Mouse (Mus musculus) midbrain, embryonic 15.5 days (tissue): ENCODE data around the gene Gatc. TPM values are rescaled to one million over a fixed set of nuclear protein-coding genes. Genes with fewer than 3 reads are reported as not detected.
A peak's percentile ranks its signal among the peaks of the same experiment; 100 is the strongest.

Experiments
- ATAC-seq: fragments of 200-750 bp; cut with Nextera tagmentation; replicated peaks from 2 replicates; pipeline ENCODE4 v1.8.0; 2017; ENCODE audit warnings: moderate TSS enrichment
- H3K27ac ChIP-seq: fragments of 300-500 bp; sonication (generic); 2 replicates; pipeline ENCODE4 v1.5.1; 2015; ENCODE audit warnings: mild to moderate bottlenecking, inconsistent platforms
- H3K27me3 ChIP-seq: fragments of 300-500 bp; sonication (generic); replicated peaks from 2 replicates; pipeline ENCODE4 v1.6.1; 2015; ENCODE audit warnings: inconsistent platforms
- H3K36me3 ChIP-seq: fragments of 300-500 bp; sonication (generic); replicated peaks from 2 replicates; pipeline ENCODE4 v1.6.1; 2015; ENCODE audit warnings: inconsistent platforms
- H3K4me1 ChIP-seq: fragments of 300-500 bp; sonication (generic); 2 replicates; pipeline ENCODE4 v1.6.1; 2015; ENCODE audit warnings: inconsistent platforms
- H3K4me2 ChIP-seq: fragments of 300-500 bp; sonication (generic); 2 replicates; pipeline ENCODE4 v1.6.1; 2015; ENCODE audit warnings: inconsistent platforms, mild to moderate bottlenecking, moderate library complexity
- H3K4me3 ChIP-seq: fragments of 300-500 bp; sonication (generic); 2 replicates; pipeline ENCODE4 v1.5.1; 2015; ENCODE audit warnings: mild to moderate bottlenecking, inconsistent platforms
- H3K9ac ChIP-seq: fragments of 300-500 bp; sonication (generic); 2 replicates; pipeline ENCODE4 v1.6.1; 2015; ENCODE audit warnings: mild to moderate bottlenecking, inconsistent platforms
- H3K9me3 ChIP-seq: fragments of 300-500 bp; sonication (generic); 2 replicates; pipeline ENCODE4 v1.6.1; 2016; ENCODE audit warnings: inconsistent platforms
- WGBS: fragments of 180-500 bp; shearing (Covaris S2); methylation state at CpG from one replicate; pipeline ENCODE4 v1.1.7; 2015; ENCODE audit warnings: mixed read lengths; 5-methylcytosine and 5-hydroxymethylcytosine counted together
- polyA plus RNA-seq: library from polyadenylated mRNA; unstranded; fragments of >200 nt; fragmentation: Nextera tagmentation; extraction: Ambion mirVana; gene quantifications from 2 replicates; pipeline ENCODE4 v1.2.1, GENCODE M21; 2015

The Gatc gene
- polyA plus RNA-seq, 1 experiment from 2014 or later: 39.4 TPM

DNA sequence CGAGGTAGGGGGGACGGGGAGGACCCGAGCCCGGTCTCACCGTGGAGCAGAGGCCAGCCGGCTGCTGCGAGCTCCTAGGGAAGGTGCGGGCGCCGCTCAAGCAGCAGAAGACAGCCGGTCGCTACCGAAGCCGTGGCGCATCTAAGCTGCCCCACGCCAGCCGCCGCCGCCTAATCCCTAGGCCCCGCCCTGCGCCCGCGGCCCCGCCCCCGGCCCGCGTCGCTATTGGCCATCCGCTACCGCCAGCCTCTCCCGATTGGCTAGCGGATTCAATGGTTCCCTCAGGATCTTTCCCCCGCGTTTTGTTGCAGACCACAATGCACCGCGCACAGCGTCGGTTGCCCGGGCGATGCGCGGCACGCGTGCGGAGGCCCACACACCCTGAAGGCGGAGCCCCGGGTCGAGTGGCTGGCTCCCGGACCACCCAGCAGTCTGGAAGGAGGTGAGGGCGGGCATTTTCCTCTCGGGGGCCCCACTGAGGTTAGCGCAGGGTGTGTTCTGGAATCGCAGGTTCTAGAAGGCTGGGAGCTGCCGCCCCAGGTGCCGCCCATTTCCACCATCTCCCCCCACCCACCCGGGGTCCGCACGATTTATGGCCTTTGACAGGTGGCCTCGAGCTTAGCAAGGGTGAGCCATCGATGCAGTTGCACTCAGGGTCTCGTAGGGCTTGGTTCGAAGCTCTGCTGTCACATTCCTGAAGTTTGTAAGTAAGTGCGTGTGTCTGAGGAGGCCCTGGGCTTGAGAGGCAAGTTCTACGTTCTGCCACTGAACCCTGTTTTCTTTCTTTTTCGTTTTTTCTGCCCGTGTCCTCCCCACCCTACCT, 40.0 kb downstream of the Gatc start, which contains the start of gene Dynll1:
TSS of gene Dynll1 (minus strand) at position 208 of the 823 bp plus-strand sequence.
- Histone ChIP-seq H3K27me3 (no peaks in the 10 kb centered on the region), H3K36me3 (peaks cover 9% of the 10 kb centered on the region; the same call in 1 of the 2 replicates), H3K4me1 (peaks cover 29% of the 10 kb centered on the region), H3K4me2 (peak within 1 kb of the TSS; percentile 70), H3K9ac (peak within 1 kb of the TSS; percentile 70), H3K27ac (peak within 1 kb of the TSS; percentile 91), H3K9me3 (no peaks in the 10 kb centered on the region), H3K4me3 (peak within 1 kb of the TSS; percentile 62)
- ATAC-seq: peak; percentile 98
- WGBS: under 1% methylated on average over 66 of the region's 66 CpGs

- Histone ChIP-seq H3K27me3 (no peaks in the 10 kb centered on the region), H3K9me3 (no peaks in the 10 kb centered on the region), H3K4me3 (peak overlapping the region; percentile 62), H3K9ac (peak overlapping the region; percentile 70), H3K4me2 (peak overlapping the region; percentile 57), H3K4me1 (peaks cover 29% of the 10 kb centered on the region), H3K27ac (peak overlapping the region; percentile 91), H3K36me3 (peaks cover 16% of the 10 kb centered on the region)
- 1% methylated on average over 46 of the region's 46 CpGs for WGBS
- ATAC-seq: peak; percentile 69
These were observed 40.8 kb downstream of the Gatc start for GRCm38 (mm10) chr5:115300035-115300744.

DNA sequence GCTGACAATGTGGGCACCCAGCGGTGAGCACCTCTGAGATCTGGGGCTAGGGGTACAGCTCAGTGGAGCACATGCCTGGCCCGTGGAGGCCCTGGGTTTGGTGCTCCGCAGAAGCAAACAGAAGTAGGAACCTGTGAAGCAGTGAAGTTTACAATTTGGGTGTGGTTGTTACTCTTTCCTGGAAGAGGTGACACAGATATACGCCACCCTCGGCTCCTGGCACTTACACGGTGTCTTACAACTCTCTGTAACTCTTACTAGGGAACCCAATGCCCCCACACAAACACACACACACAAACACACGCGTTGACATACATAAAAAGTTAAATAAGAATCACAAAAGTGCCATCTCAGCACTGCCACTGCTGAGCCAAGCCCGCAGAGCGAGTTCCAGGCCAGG, 44.6 kb downstream of the Gatc start:
- Histone ChIP-seq H3K9ac (no peak overlapping the region), H3K4me1 (peaks cover 22% of the 10 kb centered on the region), H3K4me2 (no peak overlapping the region), H3K4me3 (no peak overlapping the region), H3K27me3 (no peaks in the 10 kb centered on the region), H3K9me3 (no peaks in the 10 kb centered on the region), H3K27ac (no peak overlapping the region), H3K36me3 (peaks cover 16% of the 10 kb centered on the region)
- 89% methylated on average over 10 of the region's 10 CpGs for WGBS
- ATAC-seq: no peak

DNA sequence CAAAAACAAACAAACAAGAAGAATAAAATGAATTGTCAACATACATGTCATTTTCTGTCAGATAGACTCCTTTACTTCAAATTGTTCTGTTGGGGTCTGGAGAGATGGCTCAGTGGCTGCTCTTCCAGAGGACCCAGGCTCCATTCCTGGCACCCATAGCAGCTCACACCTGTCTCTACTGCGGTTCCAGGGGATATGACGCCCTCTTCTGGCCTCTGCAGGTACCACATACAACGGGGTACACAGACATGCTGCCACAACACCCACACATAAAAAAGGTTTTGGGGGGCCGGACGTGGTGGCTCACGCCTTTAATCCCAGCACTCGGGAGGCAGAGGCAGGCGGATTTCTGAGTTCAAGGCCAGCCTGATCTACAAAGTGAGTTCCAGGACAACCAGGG, 46.8 kb downstream of the Gatc start:
- Histone ChIP-seq H3K4me2 (no peak overlapping the region), H3K4me1 (peaks cover 14% of the 10 kb centered on the region), H3K36me3 (peaks cover 29% of the 10 kb centered on the region), H3K27me3 (no peaks in the 10 kb centered on the region), H3K9me3 (no peaks in the 10 kb centered on the region), H3K27ac (no peak overlapping the region), H3K9ac (no peak overlapping the region), H3K4me3 (no peak overlapping the region)
- WGBS: 89% methylated on average over 8 of the region's 8 CpGs
- no peak for ATAC-seq

GRCm38 (mm10) chr5:115284735-115285134, 56.2 kb downstream of the Gatc start:
- Histone ChIP-seq H3K9ac (no peak overlapping the region), H3K4me2 (no peak overlapping the region), H3K27ac (no peak overlapping the region), H3K4me3 (no peak overlapping the region), H3K4me1 (peaks cover 12% of the 10 kb centered on the region), H3K9me3 (no peaks in the 10 kb centered on the region), H3K36me3 (peaks cover 35% of the 10 kb centered on the region), H3K27me3 (no peaks in the 10 kb centered on the region)
- 90% methylated on average over 3 of the region's 3 CpGs for WGBS
- ATAC-seq: no peak

Other genes with a start within 250 kb of the Gatc start
- 43.4 and 51.0 TPM in 2 replicates for gene Gm10401, start 242.9 kb downstream of the Gatc start, polyA plus RNA-seq
- 16.0 and 19.4 TPM in 2 replicates for gene Acads, start 221.8 kb downstream of the Gatc start, polyA plus RNA-seq
- 35.1 and 38.2 TPM in 2 replicates for gene Unc119b, start 206.2 kb downstream of the Gatc start, polyA plus RNA-seq
- 28.9 and 29.8 TPM in 2 replicates for gene Mlec, start 183.0 kb downstream of the Gatc start, polyA plus RNA-seq
- 5.2 and 6.0 TPM in 2 replicates for gene Cabp1, start 146.8 kb downstream of the Gatc start, polyA plus RNA-seq
- 93.6 and 94.4 TPM in 2 replicates for gene Pop5, start 105.3 kb downstream of the Gatc start, polyA plus RNA-seq
- gene Rnf10, start 68.3 kb downstream of the Gatc start, polyA plus RNA-seq: 202 and 219 TPM in 2 replicates
- gene Coq5, start 61.5 kb downstream of the Gatc start, polyA plus RNA-seq: 57.0 and 57.2 TPM in 2 replicates
- gene Dynll1, start 40.2 kb downstream of the Gatc start, polyA plus RNA-seq: 1,095 and 1,182 TPM in 2 replicates
- 142 and 146 TPM in 2 replicates for gene Srsf9, start 14.0 kb downstream of the Gatc start, polyA plus RNA-seq
- 49.3 and 49.6 TPM in 2 replicates for gene Triap1, start within 50 bp of the Gatc start, polyA plus RNA-seq
- 1,062 and 1,092 TPM in 2 replicates for gene Cox6a1, start 7.8 kb upstream of the Gatc start, polyA plus RNA-seq
- 65.9 and 66.3 TPM in 2 replicates for gene Msi1, start 88.4 kb upstream of the Gatc start, polyA plus RNA-seq
- gene Pla2g1b, start 125.1 kb upstream of the Gatc start, polyA plus RNA-seq: not detected in 2 replicates
- gene Sirt4, start 143.5 kb upstream of the Gatc start, polyA plus RNA-seq: 31.6 and 32.6 TPM in 2 replicates
- gene Pxn, start 165.5 kb upstream of the Gatc start, polyA plus RNA-seq: 20.4 and 20.9 TPM in 2 replicates
- 811 and 847 TPM in 2 replicates for gene Rplp0, start 218.3 kb upstream of the Gatc start, polyA plus RNA-seq
- gene Gcn1l1, start 224.1 kb upstream of the Gatc start, polyA plus RNA-seq: 48.3 and 53.4 TPM in 2 replicates